Mouse (Mus musculus) forebrain, embryonic 14.5 days (tissue): ENCODE results near the gene Fam124a. TPM values are rescaled to one million over a fixed set of nuclear protein-coding genes. Genes with fewer than 3 reads are reported as not detected.
A peak's percentile ranks its signal among the peaks of the same experiment; 100 is the strongest.
"Not testable (repeated sequence)": the region's sequence is repeated elsewhere in the genome, so short reads cannot be mapped to it uniquely, and the experiment has no call there.

Experiments used
- ATAC-seq: fragments of 200-750 bp; cut with Nextera tagmentation; 2 replicates; pipeline ENCODE4 v1.8.0; 2017; ENCODE audit warnings: mild to moderate bottlenecking, moderate library complexity
- DNase-seq: peaks from one replicate; pipeline ENCODE4 v3.0.0-alpha.2; 2015; ENCODE audit warnings: low spot score
- H3K27ac ChIP-seq: fragments of 300-500 bp; sonication (generic); 2 replicates; pipeline ENCODE4 v1.5.1; 2014; ENCODE audit warnings: low read depth, mild to moderate bottlenecking, control low read depth, low read length, moderate library complexity
- H3K27me3 ChIP-seq: fragments of 300-500 bp; sonication (generic); replicated peaks from 2 replicates; pipeline ENCODE4 v1.6.1; 2014; ENCODE audit warnings: low read length, control low read depth, mixed read lengths; ENCODE audit not compliant: control insufficient read depth, insufficient read depth
- H3K36me3 ChIP-seq: fragments of 300-500 bp; sonication (generic); 2 replicates; pipeline ENCODE4 v1.6.1; 2014; ENCODE audit warnings: low read length, control low read depth; ENCODE audit not compliant: control insufficient read depth, insufficient read depth
- H3K4me1 ChIP-seq: fragments of 300-500 bp; sonication (generic); 2 replicates; pipeline ENCODE4 v1.6.1; 2014; ENCODE audit warnings: antibody characterized with exemption, low read length, control low read depth; ENCODE audit not compliant: control insufficient read depth, insufficient read depth
- H3K4me2 ChIP-seq: fragments of 300-500 bp; sonication (generic); 2 replicates; pipeline ENCODE4 v1.6.1; 2014; ENCODE audit warnings: mild to moderate bottlenecking, control low read depth, low read length
- H3K4me3 ChIP-seq: fragments of 300-500 bp; sonication (generic); 2 replicates; pipeline ENCODE4 v1.5.1; 2014; ENCODE audit warnings: low read depth, low read length, control low read depth
- H3K9ac ChIP-seq: fragments of 300-500 bp; sonication (generic); 2 replicates; pipeline ENCODE4 v1.6.1; 2014; ENCODE audit warnings: mild to moderate bottlenecking, low read length, control low read depth, moderate library complexity
- H3K9me3 ChIP-seq: fragments of 300-500 bp; sonication (generic); replicated peaks from 2 replicates; pipeline ENCODE4 v1.6.1; 2016; ENCODE audit warnings: low read length, control low read depth, mixed read lengths; ENCODE audit not compliant: control insufficient read depth
- WGBS: fragments of 180-500 bp; shearing (Covaris S2); extraction: QIAGEN DNeasy Blood & Tissue Kit; methylation state at CpG from one replicate; pipeline ENCODE4 v1.1.7; 2014; 5-methylcytosine and 5-hydroxymethylcytosine counted together
- polyA plus RNA-seq: library from polyadenylated mRNA; unstranded; fragments of >200 nt; fragmentation: Nextera tagmentation; extraction: Ambion mirVana; gene quantifications from 2 replicates; pipeline ENCODE4 v1.2.1, GENCODE M21; 2014

The Fam124a gene
- polyA plus RNA-seq, 1 experiment from 2014 or later, result 13.8 TPM

GRCm38 (mm10) chr14:62563679-62564078 is 8.1 kb downstream of the Fam124a start:
- Histone ChIP-seq H3K27ac (no peak overlapping the region), H3K4me2 (no peak overlapping the region), H3K27me3 (no peaks in the 10 kb centered on the region), H3K4me3 (no peak overlapping the region), H3K36me3 (no peaks in the 10 kb centered on the region), H3K9ac (no peak overlapping the region), H3K9me3 (no peaks in the 10 kb centered on the region), H3K4me1 (peaks cover 27% of the 10 kb centered on the region)
- DNase-seq (peak; percentile 61), ATAC-seq (no peak)
- 35% methylated on average over 7 of the region's 7 CpGs for WGBS

- not testable (repeated sequence) for H3K9ac ChIP-seq, H3K4me3 ChIP-seq, DNase-seq, H3K27me3 ChIP-seq, H3K27ac ChIP-seq, ATAC-seq, H3K36me3 ChIP-seq, H3K4me2 ChIP-seq, H3K9me3 ChIP-seq
- 58% methylated on average over 9 of the region's 9 CpGs for WGBS
- H3K4me1 ChIP-seq, result peaks cover 14% of the 10 kb centered on the region; the same call in 1 of the 2 replicates
Observed at GRCm38 (mm10) chr14:62566821-62567220, 11.3 kb downstream of the Fam124a start, which contains the start of gene Gm4131. TSS of gene Gm4131 (minus strand) at chr14:62566921.

GRCm38 (mm10) chr14:62569463-62569862 is 13.9 kb downstream of the Fam124a start:
- H3K9me3 ChIP-seq, result no peaks in the 10 kb centered on the region
- H3K27me3 ChIP-seq, result no peaks in the 10 kb centered on the region
- 93% methylated on average over 5 of the region's 5 CpGs for WGBS
- no peak overlapping the region for H3K9ac ChIP-seq
- ATAC-seq, result no peak
- peaks cover 8% of the 10 kb centered on the region; the same call in 1 of the 2 replicates for H3K4me1 ChIP-seq
- no peaks in the 10 kb centered on the region for H3K36me3 ChIP-seq
- no peak overlapping the region for H3K27ac ChIP-seq
- no peak for DNase-seq
- H3K4me2 ChIP-seq, result no peak overlapping the region
- no peak overlapping the region for H3K4me3 ChIP-seq

GRCm38 (mm10) chr14:62570299-62570698 is 14.8 kb downstream of the Fam124a start:
- Histone ChIP-seq H3K4me3 (no peak overlapping the region), H3K27me3 (no peaks in the 10 kb centered on the region), H3K36me3 (no peaks in the 10 kb centered on the region), H3K9ac (no peak overlapping the region), H3K27ac (no peak overlapping the region), H3K4me1 (peaks cover 9% of the 10 kb centered on the region; the same call in 1 of the 2 replicates), H3K4me2 (no peak overlapping the region), H3K9me3 (no peaks in the 10 kb centered on the region)
- DNase-seq (no peak), ATAC-seq (no peak)
- 74% methylated on average over 4 of the region's 4 CpGs for WGBS

GRCm38 (mm10) chr14:62573454-62573853 is 17.9 kb downstream of the Fam124a start:
- Histone ChIP-seq H3K4me2 (no peak overlapping the region), H3K36me3 (no peaks in the 10 kb centered on the region), H3K27me3 (no peaks in the 10 kb centered on the region), H3K4me3 (no peak overlapping the region), H3K27ac (no peak overlapping the region), H3K4me1 (peaks cover 9% of the 10 kb centered on the region; the same call in 1 of the 2 replicates), H3K9me3 (no peaks in the 10 kb centered on the region), H3K9ac (no peak overlapping the region)
- WGBS, result 0% methylated on average over 2 of the region's 3 CpGs
- no peak for DNase-seq
- ATAC-seq, result no peak

- Histone ChIP-seq H3K36me3 (no peaks in the 10 kb centered on the region), H3K4me1 (peaks cover 9% of the 10 kb centered on the region; the same call in 1 of the 2 replicates), H3K4me3 (no peak overlapping the region), H3K27me3 (no peaks in the 10 kb centered on the region), H3K27ac (no peak overlapping the region), H3K4me2 (no peak overlapping the region), H3K9me3 (no peaks in the 10 kb centered on the region), H3K9ac (no peak overlapping the region)
- 35% methylated on average over 6 of the region's 6 CpGs for WGBS
- DNase-seq, result peak; percentile 46
- no peak for ATAC-seq
Observed at GRCm38 (mm10) chr14:62574906-62575305, 19.4 kb downstream of the Fam124a start.

GRCm38 (mm10) chr14:62575862-62576261 is 20.3 kb downstream of the Fam124a start:
- no peak overlapping the region for H3K4me2 ChIP-seq
- H3K9ac ChIP-seq, result no peak overlapping the region
- no peaks in the 10 kb centered on the region for H3K36me3 ChIP-seq
- DNase-seq, result no peak
- H3K4me1 ChIP-seq, result peaks cover 9% of the 10 kb centered on the region; the same call in 1 of the 2 replicates
- H3K9me3 ChIP-seq, result no peaks in the 10 kb centered on the region
- H3K27me3 ChIP-seq, result no peaks in the 10 kb centered on the region
- no peak overlapping the region for H3K4me3 ChIP-seq
- H3K27ac ChIP-seq, result no peak overlapping the region
- WGBS, result 60% methylated on average over 8 of the region's 8 CpGs
- 0 out of 2 replicates have a peak, but pooled peaks have one; percentile 48 for ATAC-seq

- no peaks in the 10 kb centered on the region for H3K36me3 ChIP-seq
- H3K27ac ChIP-seq, result peak overlapping the region; percentile 64; the same call in 1 of the 2 replicates
- H3K27me3 ChIP-seq, result no peaks in the 10 kb centered on the region
- ATAC-seq, result no peak
- no peak overlapping the region for H3K4me3 ChIP-seq
- WGBS, result 85% methylated on average over 3 of the region's 3 CpGs
- H3K9me3 ChIP-seq, result no peaks in the 10 kb centered on the region
- peaks cover 30% of the 10 kb centered on the region for H3K4me1 ChIP-seq
- no peak overlapping the region for H3K4me2 ChIP-seq
- no peak overlapping the region for H3K9ac ChIP-seq
- no peak for DNase-seq
Observed at GRCm38 (mm10) chr14:62580945-62581344, 25.4 kb downstream of the Fam124a start.

GRCm38 (mm10) chr14:62581768-62582167 is 26.2 kb downstream of the Fam124a start:
- no peak overlapping the region for H3K4me3 ChIP-seq
- ATAC-seq, result no peak
- H3K27me3 ChIP-seq, result no peaks in the 10 kb centered on the region
- no peak overlapping the region for H3K4me2 ChIP-seq
- peaks cover 30% of the 10 kb centered on the region for H3K4me1 ChIP-seq
- WGBS, result 6% methylated on average over 9 of the region's 9 CpGs
- H3K27ac ChIP-seq, result peak overlapping the region; percentile 64
- no peaks in the 10 kb centered on the region for H3K9me3 ChIP-seq
- H3K9ac ChIP-seq, result peak overlapping the region; percentile 32; the same call in 1 of the 2 replicates
- H3K36me3 ChIP-seq, result no peaks in the 10 kb centered on the region
- DNase-seq, result no peak
